Mouse (Mus musculus) frontal cortex, postnatal 10 days (tissue): ENCODE measurements around the gene Akt3.
A peak's percentile ranks its signal among the peaks of the same experiment; 100 is the strongest.

ENCODE experiments used
- DNase-seq, 2 experiments: peaks; one replicate each; pipeline ENCODE4 v3.0.0; 2022; ENCODE audit warnings: low spot score in 2 of 2, mixed read lengths in 1 of 2

Gene Akt3

DNA sequence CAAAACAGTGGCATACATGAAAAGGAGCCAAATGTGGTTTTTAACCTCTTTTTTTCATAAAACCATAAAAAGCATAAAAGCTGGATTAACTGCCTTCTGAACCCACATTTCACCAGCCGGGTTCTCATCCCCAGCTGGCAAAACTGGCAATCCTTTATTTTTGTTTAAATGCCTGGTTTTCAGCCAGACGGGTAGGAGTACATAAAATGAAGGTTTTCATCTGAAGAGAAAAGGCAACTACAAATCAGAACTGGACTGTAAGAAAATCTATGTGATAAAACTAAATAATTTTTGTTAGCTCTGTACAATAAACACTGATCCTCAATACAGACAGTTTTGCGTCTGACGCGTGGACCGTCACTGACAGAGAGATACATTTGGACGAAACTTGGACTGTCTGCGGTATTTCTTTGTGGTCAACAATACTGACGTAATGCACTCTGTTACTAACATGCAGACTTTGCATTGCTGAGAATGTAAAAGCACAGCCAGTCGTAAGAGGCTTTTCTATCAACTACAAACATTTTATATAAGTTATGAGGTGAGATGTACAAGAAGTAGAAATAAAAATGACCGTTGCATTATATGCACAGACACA, 206.5 kb downstream of the Akt3 start:
- DNase-seq: no peak

DNA sequence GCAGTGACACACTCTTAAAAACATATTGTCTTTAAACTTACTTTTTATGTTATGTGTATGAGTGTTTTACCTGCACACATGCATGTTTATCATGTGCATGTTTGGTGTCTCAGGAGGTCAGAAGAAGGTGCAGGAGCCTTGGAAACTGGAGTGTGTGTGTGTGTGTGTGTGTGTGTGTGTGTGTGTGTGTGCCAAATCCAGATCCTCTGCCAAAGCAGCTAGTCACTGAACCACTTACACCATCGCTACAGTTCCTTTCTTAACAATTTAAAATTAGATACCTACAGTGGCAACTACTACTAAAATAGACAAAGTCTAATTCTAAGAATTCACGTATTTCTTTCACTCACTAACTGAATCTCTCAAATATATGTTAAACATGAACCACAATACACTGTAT, 209.2 kb downstream of the Akt3 start:
- DNase-seq: no peak

DNA sequence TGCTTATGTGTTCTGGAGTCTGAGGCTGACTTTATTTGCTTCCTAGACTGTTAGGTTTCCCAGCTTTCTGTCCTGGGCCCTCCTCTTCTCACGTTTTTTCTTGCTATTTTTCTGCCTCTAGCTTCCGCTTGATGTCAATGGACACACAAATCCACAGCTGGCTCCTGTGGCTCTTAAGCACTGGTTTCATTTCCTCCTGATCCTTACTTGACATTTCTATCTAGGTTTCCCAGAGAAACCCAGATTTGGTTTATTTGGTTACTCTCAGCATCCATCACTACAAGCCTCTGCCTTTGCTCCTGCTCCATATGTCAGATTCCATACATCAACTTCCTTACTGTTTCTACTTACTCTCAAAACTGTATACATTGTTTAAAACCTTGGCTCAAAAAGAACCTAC, 211.0 kb downstream of the Akt3 start:
- no peak for DNase-seq

GRCm38 (mm10) chr1:177045885-177046284, 212.1 kb downstream of the Akt3 start:
- DNase-seq: no peak

- DNase-seq: no peak
Observed at GRCm38 (mm10) chr1:177040058-177040457, 217.9 kb downstream of the Akt3 start.

DNA sequence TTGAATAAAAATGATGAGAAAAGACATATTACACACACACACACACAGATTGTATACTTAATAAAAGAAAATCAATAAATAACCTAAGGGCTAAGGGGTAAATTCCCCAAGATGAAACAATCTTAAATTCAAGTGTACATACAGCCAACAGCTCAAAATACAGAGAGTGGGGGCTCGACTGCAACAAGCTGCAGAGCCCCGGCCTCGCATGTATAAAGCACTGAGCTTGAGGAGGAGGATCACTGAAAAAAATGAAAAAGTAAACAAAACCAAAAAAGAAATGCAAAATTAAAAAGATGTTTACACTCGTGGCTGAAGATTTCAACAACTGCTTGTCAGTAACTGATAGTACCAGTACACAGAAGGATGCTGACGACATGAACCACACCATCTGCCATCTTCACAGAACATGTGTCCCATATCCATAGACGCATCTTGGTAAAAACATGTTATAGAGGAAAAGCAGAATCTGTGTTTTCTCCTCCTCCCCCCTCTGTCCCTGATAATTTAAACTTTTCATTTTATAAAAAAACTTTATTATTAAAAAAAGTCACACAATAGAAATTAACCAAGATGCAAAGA, 218.8 kb downstream of the Akt3 start:
- DNase-seq: no peak

GRCm38 (mm10) chr1:177038383-177038782, 219.6 kb downstream of the Akt3 start:
- no peak for DNase-seq

- DNase-seq: no peak
Observed at GRCm38 (mm10) chr1:177035460-177035859, 222.5 kb downstream of the Akt3 start.

- no peak for DNase-seq
Observed at GRCm38 (mm10) chr1:177032233-177032632, 225.8 kb downstream of the Akt3 start.

GRCm38 (mm10) chr1:177031196-177031595, 226.8 kb downstream of the Akt3 start:
- no peak for DNase-seq

- DNase-seq: no peak
Observed at GRCm38 (mm10) chr1:177030669-177031068, 227.3 kb downstream of the Akt3 start.

GRCm38 (mm10) chr1:177029032-177029431, 229.0 kb downstream of the Akt3 start:
- DNase-seq: no peak

DNA sequence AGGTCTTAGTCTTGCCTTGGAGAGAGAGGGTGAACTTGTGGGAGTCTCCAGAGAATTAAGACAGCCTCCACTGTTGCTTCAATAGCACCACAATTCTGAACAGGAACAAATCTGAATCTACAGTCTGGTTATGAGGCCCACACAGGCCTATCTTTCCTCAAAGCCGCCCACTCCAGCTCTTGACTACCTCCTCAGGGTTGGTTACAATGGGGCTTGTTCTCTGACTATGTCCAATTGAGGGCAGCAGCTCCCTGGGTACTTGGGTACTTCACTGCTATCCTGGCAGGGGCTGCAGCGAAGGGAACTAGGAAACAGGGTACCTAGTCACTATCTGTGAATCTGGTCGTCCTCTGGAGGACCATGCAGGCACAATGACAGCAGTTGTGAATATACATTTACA, 230.3 kb downstream of the Akt3 start:
- no peak for DNase-seq

- no peak for DNase-seq
Observed at GRCm38 (mm10) chr1:177022751-177023150, 235.3 kb downstream of the Akt3 start.

GRCm38 (mm10) chr1:177019668-177020067, 238.3 kb downstream of the Akt3 start:
- no peak for DNase-seq

- DNase-seq: no peak
Observed at GRCm38 (mm10) chr1:177018750-177019149, 239.3 kb downstream of the Akt3 start.

DNA sequence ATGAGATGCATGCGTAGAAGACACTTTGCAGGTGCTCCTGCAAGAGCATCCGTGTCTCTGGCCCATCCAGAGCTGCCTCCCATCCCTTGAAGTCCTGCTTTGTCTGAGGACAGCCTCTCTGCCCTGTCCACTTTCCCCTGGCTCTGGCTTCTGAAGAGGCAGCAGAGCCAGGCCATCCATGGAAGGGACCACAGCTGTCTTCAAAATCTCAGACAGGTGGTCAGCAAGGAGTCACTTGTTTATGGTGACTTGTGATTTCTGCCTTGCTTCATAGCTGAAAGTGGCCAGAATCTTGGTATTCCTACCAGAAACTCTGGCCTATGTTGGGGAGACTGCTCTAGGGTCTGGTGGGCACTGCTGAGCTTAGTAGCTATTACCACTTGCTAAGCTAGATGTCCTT, 241.3 kb downstream of the Akt3 start:
- peak in 1 of 2 experiments; percentile 3 for DNase-seq

DNA sequence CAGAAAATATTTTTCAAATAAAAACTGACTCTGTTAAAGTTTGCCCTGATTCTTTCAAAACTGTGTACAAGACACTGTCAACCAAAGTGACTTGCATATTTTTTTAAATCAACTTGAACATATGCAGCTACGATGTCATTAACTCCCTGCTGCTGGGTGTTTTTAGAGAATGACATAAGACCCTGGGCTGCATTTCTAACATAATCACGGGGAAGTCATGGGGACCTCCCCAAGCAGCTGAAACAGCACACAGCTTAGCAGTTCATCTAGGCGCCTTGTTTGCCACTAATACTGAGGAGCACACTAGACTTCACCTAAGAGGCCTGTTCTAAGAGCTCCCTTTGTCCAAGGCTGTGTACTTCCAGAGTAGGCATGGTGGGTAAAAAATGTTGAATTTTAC, 242.1 kb downstream of the Akt3 start:
- DNase-seq: peak in 1 of 2 experiments; percentile 3

GRCm38 (mm10) chr1:177014921-177015439, 243.0 kb downstream of the Akt3 start:
- peak in 1 of 2 experiments; percentile 9 for DNase-seq

GRCm38 (mm10) chr1:177014346-177014745, 243.7 kb downstream of the Akt3 start:
- DNase-seq: peak in 1 of 2 experiments; percentile 8

DNA sequence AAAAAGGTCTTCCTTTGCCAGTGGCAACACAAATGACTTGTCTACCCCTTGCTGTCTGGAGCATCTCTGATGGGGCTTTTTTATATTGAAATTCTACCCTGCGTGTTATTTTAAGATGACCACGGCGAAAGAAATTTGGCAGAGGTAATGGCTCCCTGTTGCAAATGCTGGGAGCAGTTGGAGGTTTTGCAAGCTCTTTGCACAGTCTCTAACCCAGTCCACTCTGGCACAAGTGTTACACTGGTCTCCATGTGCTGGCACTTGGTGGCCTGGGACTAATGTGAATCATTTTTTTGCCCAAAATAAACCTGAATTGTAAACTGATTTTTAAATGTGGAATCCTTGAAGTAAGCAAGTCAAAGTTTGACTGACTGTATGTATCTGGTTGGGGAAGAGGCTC, 244.2 kb downstream of the Akt3 start:
- peak in 1 of 2 experiments; percentile 5 for DNase-seq

DNA sequence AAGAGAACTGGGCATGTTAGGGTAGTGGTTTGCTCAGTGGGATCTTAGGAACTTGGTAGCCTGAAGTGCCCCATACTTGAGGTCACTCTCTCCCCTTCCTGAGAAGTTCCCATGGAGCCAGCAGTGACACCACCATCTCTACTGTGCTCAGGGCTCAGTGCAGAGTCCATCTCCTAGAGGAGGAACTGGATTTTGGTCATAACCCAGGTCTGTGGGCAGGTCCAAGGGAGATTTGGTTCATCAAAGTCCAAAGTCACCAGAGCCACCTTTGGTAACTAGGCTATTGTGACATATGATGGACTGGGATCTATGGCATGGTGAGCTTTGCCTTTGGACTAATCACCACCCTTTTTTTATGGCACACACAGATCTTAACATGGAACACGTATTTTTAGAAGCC, 244.7 kb downstream of the Akt3 start:
- peak in 1 of 2 experiments; percentile 6 for DNase-seq

DNA sequence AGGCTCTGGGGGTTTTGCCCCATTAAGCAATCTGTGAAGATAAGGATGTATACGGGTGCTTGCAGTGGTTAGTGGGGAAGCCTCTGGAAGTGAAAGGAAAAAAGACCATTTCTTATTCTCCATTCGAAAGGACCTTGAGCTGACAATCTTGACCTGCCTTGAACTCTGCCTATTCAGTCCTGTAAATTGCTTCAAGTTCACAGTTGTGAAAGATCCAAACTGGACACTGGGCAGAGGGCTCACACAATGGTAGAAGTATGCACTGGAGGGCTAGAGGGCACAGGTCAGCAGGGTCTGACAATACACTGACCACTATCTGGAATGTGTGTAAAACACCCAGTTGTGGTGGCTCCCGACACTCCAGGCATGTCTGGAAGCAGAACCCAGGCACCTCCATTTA, 245.2 kb downstream of the Akt3 start:
- peak in 1 of 2 experiments; percentile 2 for DNase-seq

GRCm38 (mm10) chr1:177011688-177012087, 246.3 kb downstream of the Akt3 start:
- DNase-seq: no peak
